Mouse (Mus musculus) ES-Bruce4 (cell line): ENCODE measurements at regions not wholly inside any gene's neighbourhood (a gene's known extent, or its start where the extent isn't known, plus 50 kb on each side); places are given as distances from the start of the nearest gene placed in this dataset.

Experiments
- CTCF ChIP-seq: IDR thresholded peaks from one replicate; pipeline ENCODE4 v1.8.1; 2011; ENCODE audit warnings: low read depth, low read length
- EP300 ChIP-seq: IDR thresholded peaks from 2 replicates; pipeline ENCODE4 v1.6.1; 2011; ENCODE audit warnings: low read depth, low read length; ENCODE audit not compliant: insufficient read depth
- POLR2A ChIP-seq: IDR thresholded peaks from one replicate; pipeline ENCODE4 v1.8.1; 2011; ENCODE audit warnings: low read length; ENCODE audit not compliant: insufficient read depth

DNA sequence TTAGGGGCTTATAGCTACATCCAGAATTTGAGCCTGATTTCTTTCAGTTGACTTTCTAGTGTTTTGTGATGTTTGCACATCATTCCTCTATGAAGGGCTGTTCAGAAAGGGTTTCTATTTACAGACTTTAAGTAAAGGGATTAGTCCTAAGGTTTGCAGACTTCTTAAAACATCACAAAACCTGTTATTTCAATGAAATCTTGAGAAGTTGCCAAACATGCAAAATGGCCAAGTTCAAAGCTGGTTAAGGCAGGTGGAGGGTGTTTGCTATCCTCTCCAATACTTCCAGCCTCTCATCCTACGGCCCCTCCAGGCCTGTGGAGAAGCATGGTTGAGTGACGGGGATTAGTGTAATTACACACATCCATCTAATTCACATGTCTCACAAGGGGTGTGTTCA lies 136.6 kb downstream of the Phlda1 start:
- TF ChIP-seq CTCF (no peak), POLR2A (no peak), EP300 (no peak)
